Mouse (Mus musculus): ENCODE results near the gene Trub1.

GRCm38 (mm10) chr19:57506591-57506990 is 53.9 kb downstream of the Trub1 start:
- TF ChIP-seq CTCF (IDR thresholded peaks at IDR 0.05; ENCODE audit: control insufficient read depth, insufficient read depth, insufficient read length) = no peak
- no peak for TF ChIP-seq MAX (IDR thresholded peaks at IDR 0.05)
- no peak for TF ChIP-seq CEBPB (IDR thresholded peaks at IDR 0.05; ENCODE audit: low read depth)
- TF ChIP-seq MYOG (IDR thresholded peaks at IDR 0.05; ENCODE audit: control insufficient read depth, extremely low read depth, insufficient read length) = no peak
- no peak for TF ChIP-seq USF1 (IDR thresholded peaks at IDR 0.05; ENCODE audit: low read depth)
- no peak for TF ChIP-seq MYOD1 (IDR thresholded peaks at IDR 0.05; ENCODE audit: control insufficient read depth, insufficient read length, low read depth)
- no peak for TF ChIP-seq FOSL1 (IDR thresholded peaks at IDR 0.05; ENCODE audit: insufficient read depth, low read length, poor library complexity, severe bottlenecking)
